Mouse (Mus musculus) myocyte (in vitro differentiated cells): ENCODE data around the gene Kxd1. TPM values are rescaled to one million over a fixed set of nuclear protein-coding genes. Genes with fewer than 3 reads are reported as not detected.

Experiments used
- H3K27me3 ChIP-seq: one replicate; pipeline ENCODE4 v1.6.1; 2011; ENCODE audit not compliant: control insufficient read depth, insufficient read depth, insufficient read length
- H3K36me3 ChIP-seq: one replicate; pipeline ENCODE4 v1.6.1; 2011; ENCODE audit not compliant: control insufficient read depth, insufficient read depth
- H3K4me2 ChIP-seq: one replicate; pipeline ENCODE4 v1.6.1; 2011; ENCODE audit warnings: low read depth, control low read depth
- H3K4me3 ChIP-seq: one replicate; pipeline ENCODE4 v1.5.1; 2011; ENCODE audit warnings: mild to moderate bottlenecking, control low read depth, moderate library complexity
- H3K79me2 ChIP-seq: one replicate; pipeline ENCODE4 v1.6.1; 2011; ENCODE audit not compliant: control insufficient read depth, insufficient read depth
- H3ac ChIP-seq: one replicate; pipeline ENCODE4 v1.6.1; 2011; ENCODE audit not compliant: control insufficient read depth, insufficient read length
- CEBPB ChIP-seq: IDR thresholded peaks from 2 replicates; pipeline ENCODE4 v1.6.1; 2011; ENCODE audit warnings: mild to moderate bottlenecking, moderate library complexity; ENCODE audit not compliant: poor library complexity, insufficient read depth, severe bottlenecking
- E2F4 ChIP-seq: IDR thresholded peaks from one replicate; pipeline ENCODE4 v1.6.1; 2011; ENCODE audit warnings: mild to moderate bottlenecking, control low read depth, moderate library complexity; ENCODE audit not compliant: insufficient read depth
- MAX ChIP-seq: IDR thresholded peaks from one replicate; pipeline ENCODE4 v1.6.1; 2011; ENCODE audit warnings: low read depth, mild to moderate bottlenecking, control low read depth
- MYOD1 ChIP-seq, 3 experiments: IDR thresholded peaks; one replicate each; pipeline ENCODE4 v1.6.1; 2011; ENCODE audit warnings: control low read depth in 2 of 3, low read depth in 2 of 3, mild to moderate bottlenecking in 2 of 3, moderate library complexity in 1 of 3; ENCODE audit not compliant: insufficient read length in 2 of 3, control insufficient read depth in 1 of 3
- MYOG ChIP-seq, 3 experiments: IDR thresholded peaks; one replicate each; pipeline ENCODE4 v1.6.1; 2011; ENCODE audit warnings: control low read depth in 2 of 3, low read depth in 2 of 3, mild to moderate bottlenecking in 2 of 3; ENCODE audit not compliant: insufficient read length in 2 of 3, control insufficient read depth in 1 of 3, insufficient read depth in 1 of 3
- POLR2A ChIP-seq: IDR thresholded peaks from one replicate; pipeline ENCODE4 v1.6.1; 2011; ENCODE audit warnings: low read depth, mild to moderate bottlenecking, control low read depth, moderate library complexity; ENCODE audit not compliant: insufficient read length
- POLR2AphosphoS2 ChIP-seq: IDR thresholded peaks from one replicate; pipeline ENCODE4 v1.6.1; 2011; ENCODE audit warnings: low read depth, control low read depth; ENCODE audit not compliant: insufficient read length
- REST ChIP-seq: IDR thresholded peaks from one replicate; pipeline ENCODE4 v1.6.1; 2011; ENCODE audit warnings: mild to moderate bottlenecking, control low read depth, moderate library complexity; ENCODE audit not compliant: insufficient read depth, insufficient read length
- SRF ChIP-seq: IDR thresholded peaks from one replicate; pipeline ENCODE4 v1.6.1; 2011; ENCODE audit warnings: low read depth; ENCODE audit not compliant: control insufficient read depth, insufficient read length
- TCF12 ChIP-seq: IDR thresholded peaks from one replicate; pipeline ENCODE4 v1.6.1; 2011; ENCODE audit warnings: mild to moderate bottlenecking, control low read depth; ENCODE audit not compliant: poor library complexity, insufficient read depth, severe bottlenecking
- TCF3 ChIP-seq: IDR thresholded peaks from one replicate; pipeline ENCODE4 v1.6.1; 2011; ENCODE audit warnings: low read depth, control low read depth; ENCODE audit not compliant: insufficient read length
- USF1 ChIP-seq: IDR thresholded peaks from one replicate; pipeline ENCODE4 v1.6.1; 2011; ENCODE audit warnings: low read depth, mild to moderate bottlenecking, control low read depth, moderate library complexity
- polyA plus RNA-seq: library from polyadenylated mRNA; unstranded; fragments of >200 nt; fragmentation: generic; extraction: Trizol; gene quantifications from one replicate; pipeline ENCODE4 v1.2.1, GENCODE M21; 2012; ENCODE audit warnings: missing spikeins

The Kxd1 gene
- polyA plus RNA-seq, 1 experiment: 73.8 TPM

GRCm38 (mm10) chr8:70490880-70491495 is 36.8 kb downstream of the Kxd1 start:
- H3K4me3 ChIP-seq: no peak overlapping the region
- H3K79me2 ChIP-seq: peaks cover 9% of the 10 kb centered on the region
- no peak for TF ChIP-seq SRF
- no peaks in the 10 kb centered on the region for H3K27me3 ChIP-seq
- H3K4me2 ChIP-seq: no peak overlapping the region
- no peak overlapping the region for H3ac ChIP-seq
- H3K36me3 ChIP-seq: no peaks in the 10 kb centered on the region

- H3K4me2 ChIP-seq: peak overlapping the region; percentile 67
- H3ac ChIP-seq: no peak overlapping the region
- no peaks in the 10 kb centered on the region for H3K36me3 ChIP-seq
- TF ChIP-seq TCF3 (no peak), CEBPB (no peak), TCF12 (no peak), POLR2AphosphoS2 (no peak), MYOD1 (IDR thresholded peaks at IDR 0.05; ENCODE audit: control insufficient read depth in 1 of 3, insufficient read length in 2 of 3, low read depth in 2 of 3) (no peak), POLR2A (no peak), USF1 (no peak), MYOG (IDR thresholded peaks at IDR 0.05; ENCODE audit: control insufficient read depth in 1 of 3, insufficient read depth in 1 of 3, insufficient read length in 2 of 3, low read depth in 2 of 3) (no peak), REST (no peak), MAX (no peak), SRF (no peak), E2F4 (no peak)
- no peaks in the 10 kb centered on the region for H3K27me3 ChIP-seq
- H3K79me2 ChIP-seq: peaks cover 8% of the 10 kb centered on the region
- H3K4me3 ChIP-seq: no peak overlapping the region
Measured at GRCm38 (mm10) chr8:70490061-70490879, 37.5 kb downstream of the Kxd1 start.

- H3K4me2 ChIP-seq: peak overlapping the region; percentile 67
- H3K79me2 ChIP-seq: peaks cover 7% of the 10 kb centered on the region
- no peak overlapping the region for H3K4me3 ChIP-seq
- no peak overlapping the region for H3ac ChIP-seq
- TF ChIP-seq MYOD1 (IDR thresholded peaks at IDR 0.05; ENCODE audit: control insufficient read depth in 1 of 3, insufficient read length in 2 of 3, low read depth in 2 of 3) (peak in 1 of 3 experiments; percentile 9), SRF (no peak)
- H3K27me3 ChIP-seq: no peaks in the 10 kb centered on the region
- no peaks in the 10 kb centered on the region for H3K36me3 ChIP-seq
Measured at GRCm38 (mm10) chr8:70489576-70489975, 38.2 kb downstream of the Kxd1 start.

GRCm38 (mm10) chr8:70488931-70489470 is 38.8 kb downstream of the Kxd1 start:
- no peak overlapping the region for H3ac ChIP-seq
- no peaks in the 10 kb centered on the region for H3K27me3 ChIP-seq
- H3K4me3 ChIP-seq: no peak overlapping the region
- peaks cover 4% of the 10 kb centered on the region for H3K79me2 ChIP-seq
- no peaks in the 10 kb centered on the region for H3K36me3 ChIP-seq
- H3K4me2 ChIP-seq: no peak overlapping the region
- TF ChIP-seq USF1 (no peak), SRF (no peak), CEBPB (no peak), TCF3 (no peak), MAX (no peak), MYOD1 (IDR thresholded peaks at IDR 0.05; ENCODE audit: control insufficient read depth in 1 of 3, insufficient read length in 2 of 3, low read depth in 2 of 3) (no peak), POLR2A (no peak), TCF12 (no peak), E2F4 (no peak), MYOG (IDR thresholded peaks at IDR 0.05; ENCODE audit: control insufficient read depth in 1 of 3, insufficient read depth in 1 of 3, insufficient read length in 2 of 3, low read depth in 2 of 3) (no peak), POLR2AphosphoS2 (no peak), REST (no peak)
